Mouse (Mus musculus): ENCODE results near the gene Tmbim1. TPM values are rescaled to one million over a fixed set of nuclear protein-coding genes. Genes with fewer than 3 reads are reported as not detected.

Tmbim1 gene
- polyA plus RNA-seq, 1 experiment from 2014 or later, result 46.8 TPM

- Histone ChIP-seq H3K79me2 (ENCODE audit: inconsistent target) (peaks cover 92% of the 10 kb centered on the region), H3K36me3 (ENCODE audit: inconsistent target) (peaks cover 54% of the 10 kb centered on the region), H3K4me3 (ENCODE audit: inconsistent target) (no peak overlapping the region), H3K27ac (peak overlapping the region; percentile 96)
- 41% methylated on average over 4 of the region's 4 CpGs for WGBS (ENCODE audit: missing documents)
Observed at GRCm38 (mm10) chr1:74250096-74250495, 55.3 kb downstream of the Tmbim1 start.

DNA sequence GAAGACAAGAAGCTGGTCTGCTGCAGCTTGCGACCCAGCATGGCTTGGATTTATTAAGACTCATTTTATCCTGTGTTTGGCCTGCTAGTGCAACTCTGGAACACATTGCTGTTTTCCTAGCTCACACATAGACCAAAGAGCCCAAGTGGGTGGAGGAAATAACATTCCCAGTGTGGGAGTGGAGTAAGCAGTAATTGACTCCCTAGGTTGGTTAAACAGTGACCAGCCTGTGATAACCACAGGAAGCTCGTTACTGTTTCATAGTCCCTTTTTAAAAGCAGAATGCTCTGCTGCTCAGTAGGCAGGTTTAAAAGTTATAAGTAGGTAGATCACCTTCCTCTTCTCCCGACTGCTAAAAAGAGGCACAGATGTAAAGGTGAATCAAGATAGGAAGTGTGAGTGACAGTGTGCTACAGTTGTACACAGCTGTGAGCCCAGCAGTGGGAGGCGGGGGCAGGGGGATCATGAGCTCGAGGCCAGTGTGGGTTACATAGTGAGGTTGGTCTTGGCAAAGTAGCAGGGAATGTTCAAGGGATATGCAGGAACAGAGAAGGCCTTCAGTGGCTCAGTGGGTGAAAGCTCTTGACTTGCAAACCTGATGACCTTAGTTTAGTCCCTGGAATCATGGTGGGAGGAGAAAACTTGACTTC lies 56.0 kb downstream of the Tmbim1 start:
- H3K79me2 ChIP-seq (ENCODE audit: inconsistent target), result peaks cover 92% of the 10 kb centered on the region
- no peak overlapping the region for H3K4me3 ChIP-seq (ENCODE audit: inconsistent target)
- peak overlapping the region; percentile 96 for H3K27ac ChIP-seq
- WGBS (ENCODE audit: missing documents), result 20% methylated on average over 5 of the region's 5 CpGs
- peaks cover 48% of the 10 kb centered on the region for H3K36me3 ChIP-seq (ENCODE audit: inconsistent target)

- Histone ChIP-seq H3K4me3 (ENCODE audit: inconsistent target) (no peak overlapping the region), H3K36me3 (ENCODE audit: inconsistent target) (peaks cover 41% of the 10 kb centered on the region), H3K27ac (peak overlapping the region; percentile 96), H3K79me2 (ENCODE audit: inconsistent target) (peaks cover 92% of the 10 kb centered on the region)
- WGBS (ENCODE audit: missing documents), result 0% methylated on average over 1 of the region's 1 CpGs
Observed at GRCm38 (mm10) chr1:74248799-74249198, 56.6 kb downstream of the Tmbim1 start.

GRCm38 (mm10) chr1:74245525-74245924 lies 59.9 kb downstream of the Tmbim1 start:
- 59% methylated on average over 2 of the region's 2 CpGs for WGBS (ENCODE audit: missing documents)
- H3K36me3 ChIP-seq (ENCODE audit: inconsistent target), result peaks cover 8% of the 10 kb centered on the region; the same call in 1 of the 2 replicates
- peaks cover 92% of the 10 kb centered on the region for H3K79me2 ChIP-seq (ENCODE audit: inconsistent target)
- no peak overlapping the region for H3K4me3 ChIP-seq (ENCODE audit: inconsistent target)
- H3K27ac ChIP-seq, result no peak overlapping the region

GRCm38 (mm10) chr1:74240832-74241231 lies 64.6 kb downstream of the Tmbim1 start:
- 25% methylated on average over 4 of the region's 4 CpGs for WGBS (ENCODE audit: missing documents)
- 0 out of 2 replicates have a peak, but pooled peaks cover under 1% of the 10 kb centered on the region for H3K36me3 ChIP-seq (ENCODE audit: inconsistent target)

DNA sequence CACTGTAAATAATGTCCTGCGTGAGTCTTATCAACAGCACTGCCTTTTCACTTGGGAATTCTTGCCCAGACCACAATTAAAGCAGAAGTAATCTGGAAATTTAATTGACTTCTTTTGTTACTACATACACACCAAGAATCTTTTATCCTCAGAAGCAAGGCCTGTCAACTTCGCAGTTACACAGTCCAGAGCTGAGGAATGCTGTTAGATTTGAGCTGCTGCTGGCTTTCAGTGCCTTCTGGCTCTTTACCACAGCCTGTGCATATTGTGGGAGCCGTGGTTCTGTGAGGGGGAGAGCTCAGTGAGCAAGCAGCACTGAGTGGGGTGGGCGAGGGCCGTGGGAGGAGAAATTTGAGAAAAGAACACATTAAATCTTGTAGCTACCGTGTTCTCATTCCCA lies 65.1 kb downstream of the Tmbim1 start:
- Histone ChIP-seq H3K36me3 (ENCODE audit: inconsistent target) (no peaks in the 10 kb centered on the region), H3K79me2 (ENCODE audit: inconsistent target) (peaks cover 89% of the 10 kb centered on the region), H3K27ac (peak overlapping the region; percentile 94), H3K4me3 (ENCODE audit: inconsistent target) (peak overlapping the region; percentile 91; the same call in 1 of the 2 replicates)
- WGBS (ENCODE audit: missing documents), result 28% methylated on average over 6 of the region's 6 CpGs

More at GRCm38 (mm10) chr1:74240832-74241231, 64.6 kb downstream of the Tmbim1 start:
- no peak overlapping the region for H3K4me3 ChIP-seq (ENCODE audit: inconsistent target)
- H3K27ac ChIP-seq, result peak overlapping the region; percentile 94
- H3K79me2 ChIP-seq (ENCODE audit: inconsistent target), result peaks cover 94% of the 10 kb centered on the region

- Histone ChIP-seq H3K27ac (peak overlapping the region; percentile 94), H3K79me2 (ENCODE audit: inconsistent target) (peaks cover 82% of the 10 kb centered on the region), H3K36me3 (ENCODE audit: inconsistent target) (no peaks in the 10 kb centered on the region), H3K4me3 (ENCODE audit: inconsistent target) (peak overlapping the region; percentile 91)
- 2% methylated on average over 11 of the region's 11 CpGs for WGBS (ENCODE audit: missing documents)
Observed at GRCm38 (mm10) chr1:74239618-74240017, 65.8 kb downstream of the Tmbim1 start.

DNA sequence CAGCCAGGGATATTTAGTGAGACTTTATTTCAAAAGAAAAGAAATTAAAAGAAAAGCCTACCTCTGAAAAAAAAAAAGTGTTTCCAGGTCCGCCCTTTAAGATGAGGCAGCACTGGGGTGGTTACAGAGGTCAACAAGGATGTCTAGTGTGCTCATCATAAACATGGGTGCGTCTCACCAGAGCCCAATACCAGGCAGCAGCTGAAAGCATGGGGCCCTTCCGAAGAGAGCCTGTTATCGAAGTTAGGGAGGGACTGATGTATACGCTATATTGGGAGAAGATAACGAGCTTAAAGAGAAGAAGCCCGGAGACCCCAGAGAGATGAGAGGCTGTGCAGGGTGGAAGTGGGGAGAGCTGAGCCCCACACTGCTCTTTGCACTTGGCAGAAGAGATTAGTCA lies 66.3 kb downstream of the Tmbim1 start:
- H3K4me3 ChIP-seq (ENCODE audit: inconsistent target), result peak overlapping the region; percentile 91
- H3K27ac ChIP-seq, result peak overlapping the region; percentile 94
- H3K79me2 ChIP-seq (ENCODE audit: inconsistent target), result peaks cover 77% of the 10 kb centered on the region
- WGBS (ENCODE audit: missing documents), result 11% methylated on average over 7 of the region's 7 CpGs
- no peaks in the 10 kb centered on the region for H3K36me3 ChIP-seq (ENCODE audit: inconsistent target)

Other genes starting within 250 kb of the Tmbim1 start
- 53.8 to 84.7 TPM (median 84.5 TPM) in 3 replicates for gene Tns1, start 181.2 kb downstream of the Tmbim1 start, polyA plus RNA-seq (2018)
- gene Rufy4, start 180.1 kb downstream of the Tmbim1 start, polyA plus RNA-seq (2018), result not detected in 3 replicates
- gene Cxcr2, start 151.6 kb downstream of the Tmbim1 start, polyA plus RNA-seq (2018), result 0.11 to 0.76 TPM (median 0.16 TPM) in 3 replicates
- not detected in 3 replicates for gene Cxcr1, start 111.0 kb downstream of the Tmbim1 start, polyA plus RNA-seq (2018)
- gene Arpc2, start 69.5 kb downstream of the Tmbim1 start, polyA plus RNA-seq (2018), result 677 to 1,406 TPM (median 1,257 TPM) in 3 replicates
- gene Gpbar1, start 27.1 kb downstream of the Tmbim1 start, polyA plus RNA-seq (2018), result not detected in 3 replicates
- 115 to 127 TPM (median 119 TPM) in 3 replicates for gene Aamp, start 20.9 kb downstream of the Tmbim1 start, polyA plus RNA-seq (2018)
- gene Pnkd, start 20.7 kb downstream of the Tmbim1 start, polyA plus RNA-seq (2018), result 20.6 to 40.9 TPM (median 36.6 TPM) in 3 replicates
- 0.19 to 0.80 TPM (median 0.30 TPM) in 3 replicates for gene Catip, start 56.5 kb upstream of the Tmbim1 start, polyA plus RNA-seq (2018)
- gene Slc11a1, start 69.6 kb upstream of the Tmbim1 start, polyA plus RNA-seq (2018), result 377 to 467 TPM (median 435 TPM) in 3 replicates
- 82.2 to 152 TPM (median 116 TPM) in 3 replicates for gene Ctdsp1, start 85.9 kb upstream of the Tmbim1 start, polyA plus RNA-seq (2018)
- 0.04 to 0.06 TPM in 2 of 3 replicates, not detected in the other for gene Vil1, start 103.8 kb upstream of the Tmbim1 start, polyA plus RNA-seq (2018)
- 35.7 to 47.8 TPM (median 39.6 TPM) in 3 replicates for gene Cnot9, start 200.4 kb upstream of the Tmbim1 start, polyA plus RNA-seq (2018)
- gene Plcd4, start 237.3 kb upstream of the Tmbim1 start, polyA plus RNA-seq (2018), result not detected in 3 replicates
- gene Usp37, start 238.7 kb upstream of the Tmbim1 start, polyA plus RNA-seq (2018), result 5.1 to 10.9 TPM (median 7.0 TPM) in 3 replicates